Mouse (Mus musculus) kidney, postnatal 4 days (tissue): ENCODE results near the gene 2310034G01Rik.

ENCODE experiments used
- DNase-seq, 2 experiments: peaks; one replicate each; pipeline ENCODE4 v3.0.0; 2021; ENCODE audit warnings: mixed read lengths in 2 of 2

2310034G01Rik gene

GRCm38 (mm10) chr19:46313591-46313990, 36.5 kb downstream of the 2310034G01Rik start:
- no peak for DNase-seq

GRCm38 (mm10) chr19:46313116-46313515, 37.0 kb downstream of the 2310034G01Rik start:
- DNase-seq = no peak

DNA sequence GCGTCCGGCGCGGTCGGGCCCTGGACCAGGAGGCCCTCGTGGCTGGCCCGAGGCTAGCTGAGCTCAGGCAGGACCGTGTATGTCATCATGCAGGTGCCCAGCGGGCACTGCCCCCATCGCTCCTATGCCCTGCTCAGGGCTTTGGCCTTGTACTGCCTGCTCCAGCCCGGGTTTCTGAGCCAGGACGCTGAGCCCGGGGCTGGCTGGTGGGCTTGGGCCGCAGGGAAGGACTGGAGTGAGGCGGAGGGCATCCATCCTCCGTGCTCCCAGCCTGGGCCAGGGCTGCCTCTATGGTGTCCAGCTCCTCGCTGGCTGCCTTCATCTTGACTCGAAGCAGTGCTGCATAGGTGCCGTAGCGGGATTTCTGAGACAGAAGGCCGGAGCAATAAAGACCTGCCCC, 37.5 kb downstream of the 2310034G01Rik start:
- no peak for DNase-seq

DNA sequence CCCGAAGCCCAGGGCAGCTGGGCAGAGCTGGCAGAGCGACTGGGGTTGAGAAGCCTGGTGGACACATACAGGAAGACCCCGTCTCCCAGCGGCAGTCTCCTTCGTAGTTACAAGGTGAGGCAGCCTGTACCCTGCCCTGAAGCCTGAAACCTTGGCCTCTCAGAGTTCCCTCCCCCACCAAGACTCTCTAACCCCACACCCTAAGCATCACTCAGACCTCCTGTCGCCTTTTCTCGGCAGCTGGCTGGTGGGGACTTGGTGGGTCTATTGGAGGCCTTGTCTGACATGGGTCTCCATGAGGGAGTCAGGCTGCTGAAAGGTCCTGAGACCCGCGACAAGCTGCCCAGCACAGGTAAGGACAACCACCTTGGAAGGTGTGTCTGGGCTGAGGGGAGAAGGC, 38.8 kb downstream of the 2310034G01Rik start:
- no peak for DNase-seq

- DNase-seq = no peak
Measured at GRCm38 (mm10) chr19:46310312-46310865, 39.7 kb downstream of the 2310034G01Rik start.

- DNase-seq = no peak
Measured at GRCm38 (mm10) chr19:46309651-46310305, 40.3 kb downstream of the 2310034G01Rik start.

GRCm38 (mm10) chr19:46308706-46309435, 41.2 kb downstream of the 2310034G01Rik start:
- peak; percentile 96 for DNase-seq

- no peak for DNase-seq
Measured at GRCm38 (mm10) chr19:46308303-46308702, 41.8 kb downstream of the 2310034G01Rik start.

DNA sequence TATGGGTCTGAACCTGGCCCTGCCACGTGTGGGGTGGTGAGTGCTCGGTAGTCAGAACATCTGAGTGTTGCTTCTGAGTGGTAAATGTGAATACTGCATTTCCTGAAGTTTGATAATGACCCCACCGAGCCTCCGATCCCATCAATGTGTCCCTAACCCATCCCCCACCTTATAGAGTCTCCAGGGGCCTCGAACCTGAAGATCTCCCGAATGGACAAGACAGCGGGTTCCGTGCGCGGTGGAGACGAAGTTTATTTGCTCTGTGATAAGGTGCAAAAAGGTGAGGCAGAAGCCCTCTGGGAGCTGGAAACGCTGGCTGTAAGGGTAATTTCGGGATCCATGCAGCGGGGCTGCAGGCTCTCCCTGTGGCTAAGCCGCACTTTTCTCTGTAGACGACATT, 42.3 kb downstream of the 2310034G01Rik start:
- DNase-seq = no peak

- DNase-seq = no peak
Measured at GRCm38 (mm10) chr19:46306751-46307289, 43.3 kb downstream of the 2310034G01Rik start.

GRCm38 (mm10) chr19:46306268-46306610, 43.9 kb downstream of the 2310034G01Rik start:
- DNase-seq = no peak

DNA sequence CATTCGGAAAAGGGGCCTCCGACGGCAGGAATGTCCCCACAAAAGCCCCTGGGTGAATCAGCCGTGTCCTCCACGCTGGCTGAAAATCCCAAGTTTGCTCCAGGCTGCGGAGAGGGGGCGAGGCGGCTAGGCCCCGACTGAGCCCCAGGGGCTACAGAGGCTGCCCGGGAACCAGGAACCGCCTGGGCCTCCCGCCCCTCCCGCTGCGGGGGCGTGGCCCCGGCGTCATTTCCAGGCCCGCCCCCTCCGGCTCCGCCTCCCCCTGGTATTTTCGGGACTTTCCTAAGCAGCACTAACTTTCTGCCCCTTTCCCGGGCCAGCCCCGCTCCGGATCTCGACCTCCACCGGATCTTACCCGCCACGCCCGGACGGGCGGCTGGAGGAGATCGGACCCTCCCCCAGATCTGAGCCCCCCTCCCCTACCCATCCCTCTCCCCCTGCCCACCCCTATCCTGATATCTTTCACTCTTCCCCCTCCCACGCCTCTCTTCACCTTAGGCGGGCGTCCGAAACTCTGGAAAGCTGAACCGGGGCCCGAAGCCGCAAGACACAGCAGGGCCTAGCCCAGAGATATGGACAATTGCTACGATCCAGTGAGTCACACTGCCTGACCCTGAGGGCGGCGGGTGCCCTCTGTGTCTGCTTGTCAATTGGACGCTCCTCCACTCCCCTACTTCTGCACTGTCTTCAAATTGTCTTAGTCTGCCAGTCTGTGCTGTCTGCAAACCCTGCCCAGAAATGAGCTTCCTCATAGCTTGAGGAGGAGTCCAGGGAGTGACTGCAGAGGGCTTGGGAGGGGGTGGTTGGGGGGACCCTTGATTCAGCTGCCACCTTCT, 44.5 kb downstream of the 2310034G01Rik start:
- DNase-seq = peak; percentile 92 to 95

GRCm38 (mm10) chr19:46304908-46305333, 45.2 kb downstream of the 2310034G01Rik start:
- DNase-seq = no peak

GRCm38 (mm10) chr19:46304216-46304841, 45.8 kb downstream of the 2310034G01Rik start, which contains the start of gene Nfkb2:
Nfkb2 (plus strand) TSS chr19:46304320.
- DNase-seq = peak; percentile 95 to 97

DNA sequence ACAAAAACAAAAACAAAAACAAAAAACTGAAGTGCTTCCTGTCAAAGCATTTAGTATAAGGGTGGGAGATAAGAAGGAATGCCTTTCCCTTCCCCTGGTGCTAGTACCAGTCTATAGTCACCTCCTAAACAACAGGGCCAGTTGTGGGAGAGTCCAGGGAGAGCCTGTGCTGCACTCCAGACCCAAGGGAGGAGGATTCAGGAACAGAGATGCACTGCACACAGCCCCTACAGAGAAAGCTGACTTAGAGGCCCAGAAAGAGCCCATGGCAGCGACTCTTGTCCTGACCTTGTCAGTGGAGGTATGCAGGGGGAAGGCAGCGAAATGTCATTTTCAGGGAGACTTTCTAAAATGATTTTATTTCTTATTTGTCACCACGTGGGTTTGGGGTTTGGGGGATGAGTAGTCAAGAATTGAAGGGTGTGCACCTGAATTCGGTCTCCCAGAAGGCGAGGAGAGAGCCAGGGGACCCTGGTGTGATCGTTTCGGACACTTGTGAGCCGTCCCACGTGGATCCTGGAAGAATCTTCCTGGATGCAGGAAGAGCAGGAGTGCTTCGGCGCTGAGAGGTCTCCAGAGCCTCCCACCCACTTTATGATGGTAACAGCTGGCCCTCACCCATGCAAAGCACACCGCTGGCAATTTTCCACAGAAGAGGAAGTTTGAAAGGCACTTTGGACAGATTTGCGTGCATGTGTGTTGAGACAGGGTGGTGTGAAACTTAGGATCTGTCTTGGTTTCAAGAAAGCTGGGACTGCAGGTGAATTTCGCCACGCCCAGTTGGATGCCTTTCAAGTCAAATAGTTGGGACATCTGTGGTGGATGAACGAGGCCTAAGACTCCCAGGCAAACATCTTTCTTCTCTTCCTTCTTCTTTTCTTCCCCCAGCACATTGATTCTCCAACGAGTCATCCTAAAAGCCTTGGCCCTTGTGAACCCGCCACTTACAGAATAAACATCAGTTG, 46.6 kb downstream of the 2310034G01Rik start:
- DNase-seq = no peak

GRCm38 (mm10) chr19:46302551-46302950, 47.6 kb downstream of the 2310034G01Rik start:
- DNase-seq = no peak

DNA sequence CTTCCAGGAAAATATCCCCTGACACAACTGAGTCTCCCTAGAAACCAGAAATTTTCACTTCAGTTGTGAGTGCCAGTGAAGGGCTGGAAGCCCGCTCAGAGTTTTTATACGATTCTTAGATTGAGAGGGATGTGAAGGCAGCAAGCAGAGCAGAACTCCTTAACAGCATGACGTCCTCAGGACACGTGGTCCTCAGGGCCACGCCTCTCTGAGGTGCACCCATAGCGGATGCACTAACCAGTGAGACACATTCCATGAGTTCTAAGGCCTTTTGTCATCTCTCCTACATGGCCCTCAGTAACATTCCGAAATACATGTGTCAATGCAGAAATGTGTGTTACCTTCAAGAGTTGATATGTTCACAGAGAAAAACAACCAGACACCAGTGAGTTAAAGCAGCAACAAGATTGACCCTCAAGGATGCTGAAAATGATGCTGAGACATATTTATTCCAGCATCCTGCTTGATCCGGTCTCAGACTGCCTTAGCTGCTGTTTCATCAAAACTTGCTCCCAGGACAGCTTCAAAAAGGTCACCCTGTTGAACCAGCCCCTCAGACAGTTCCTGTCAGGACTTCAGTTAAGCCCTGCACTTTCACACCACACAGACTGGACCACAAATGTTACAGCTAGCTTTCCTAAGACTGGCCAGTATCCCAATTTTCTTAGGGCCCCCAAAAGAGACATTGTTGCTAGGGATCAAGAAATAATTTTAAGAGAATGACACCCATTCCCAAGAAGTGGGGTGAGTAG, 49.6 kb downstream of the 2310034G01Rik start:
- no peak for DNase-seq
